Mouse (Mus musculus): Measurements from ENCODE around the gene Nell1. TPM values are rescaled to one million over a fixed set of nuclear protein-coding genes. Genes with fewer than 3 reads are reported as not detected.

Gene Nell1
- polyA plus RNA-seq (2017; shearing (Covaris generic)): not detected

DNA sequence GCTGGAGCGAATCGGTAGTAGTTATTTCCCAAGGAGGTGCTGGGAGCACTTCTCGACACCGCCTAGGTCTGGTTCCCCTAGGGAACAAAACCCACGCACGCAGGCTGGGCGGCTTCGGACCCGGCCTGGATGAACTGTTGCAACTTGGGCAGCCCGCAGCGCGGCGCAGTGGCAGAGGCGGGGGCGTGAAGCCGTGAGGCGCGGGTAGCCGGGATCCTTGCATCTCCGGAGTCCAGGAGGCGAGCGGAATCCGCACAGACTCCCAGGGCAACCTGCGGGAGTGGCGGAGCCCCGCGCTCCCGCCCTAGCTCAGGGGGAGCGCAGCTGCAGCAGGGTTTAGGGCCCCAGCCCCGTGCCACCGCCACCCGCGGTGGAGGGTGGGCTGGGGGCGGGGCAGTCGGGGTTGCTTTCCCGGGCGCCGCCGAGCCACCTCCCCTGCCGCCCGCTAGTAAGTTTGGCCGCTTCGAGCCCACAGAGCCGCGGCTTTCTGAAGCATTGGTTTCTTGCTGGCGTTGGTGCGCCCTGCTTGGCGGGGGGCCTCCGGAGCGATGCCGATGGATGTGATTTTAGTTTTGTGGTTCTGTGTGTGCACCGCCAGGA lies at the start of gene Nell1:
Gene Nell1 (plus strand): TSS at position 24 of the 600 bp plus-strand sequence.

DNA sequence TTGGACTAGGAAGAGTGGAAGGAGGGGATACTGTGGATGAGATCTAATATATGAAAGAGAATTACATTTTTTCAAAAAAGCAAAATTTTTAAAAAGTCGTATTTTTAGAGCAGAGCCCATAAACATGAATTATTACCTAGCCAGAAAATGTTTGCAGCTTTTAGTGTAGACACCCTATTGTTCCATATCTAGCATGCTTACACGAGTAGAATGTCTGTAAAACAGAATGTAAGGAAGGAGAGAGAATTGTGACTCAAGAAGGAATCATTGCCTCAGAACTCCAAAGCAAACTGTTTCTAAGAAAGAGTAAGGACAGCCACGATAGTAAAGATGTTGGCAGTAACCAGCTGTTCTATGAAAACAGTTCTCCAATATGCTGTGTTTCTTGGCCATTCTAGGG lies 624.2 kb downstream of the Nell1 start, which contains the start of gene 4933405O20Rik:
Gene 4933405O20Rik (plus strand): TSS at position 301 of the 400 bp plus-strand sequence.

Other genes with a start within 250 kb of the Nell1 start
- 50.0 TPM for gene Htatip2, start 215.7 kb upstream of the Nell1 start, polyA plus RNA-seq (2017; shearing (Covaris generic))
- 14.4 TPM for gene Prmt3, start 196.5 kb upstream of the Nell1 start, polyA plus RNA-seq (2017; shearing (Covaris generic))
- not detected for gene Slc6a5, start 64.7 kb upstream of the Nell1 start, polyA plus RNA-seq (2017; shearing (Covaris generic))